7 mouse cellular contexts compared by ENCODE assay signal in genomic region chr13:59365460-59365859, GRCm38 (mm10).
DNase-seq lines count a peak whose midpoint lies in the region; ATAC-seq and TF ChIP-seq lines count a peak whose summit lies in the region.

No protein-coding gene starts in this region.

- CTCF ChIA-PET in Patski (lab: Charles Lee), result interaction anchor here (0.6 to 1.2 kb wide), 3 partner anchors 8 to 221 kb away, joined by 3 to 5 read pairs (median 3); no protein-coding TSS in a partner anchor

- TF ChIP-seq CTCF in Patski (IDR thresholded peaks at IDR 0.05), result peak; percentile 73

- POLR2A ChIA-PET in Patski (lab: Charles Lee), result no interaction called here

- DNase-seq in Patski (ENCODE audit: low read depth, low spot score), result no peak
- peak; percentile 92 for DNase-seq in brain, adult 2 months (ENCODE audit: low read depth, low spot score)
- peak; percentile 13 for DNase-seq in fibroblast of lung, adult 2 months (ENCODE audit: low read depth)
- DNase-seq in heart, postnatal 25 days (ENCODE audit: low spot score), result peak; percentile 16
- peak; percentile 81 to 98 for DNase-seq in layer of hippocampus, postnatal 25 days (ENCODE audit: extremely low spot score in 1 of 2, low spot score in 1 of 2)
- peak; percentile 2 to 7 for DNase-seq in spleen, postnatal 36 days (ENCODE audit: low spot score in 2 of 2)

- in situ Hi-C loops in Patski (cut with MboI; ENCODE audit: low pct_unique_long_range_greater_than_20kb), result loop anchor here (25.0 kb wide), 1 partner anchor 728 kb away; no protein-coding TSS in a partner anchor

- intact Hi-C loops in heart, postnatal 25 days (cut with DNase I), result loop anchor here (2.0 kb wide), 2 partner anchors 559 to 729 kb away; partner anchors contain the start of gene Ntrk2

- no peak for ATAC-seq in Patski
- ATAC-seq in megakaryocyte-erythroid progenitor cell, adult 5-6 weeks (replicated peaks; ENCODE audit: low FRiP score, low TSS enrichment, poor library complexity, severe bottlenecking), result peak; percentile 70; the same call in 1 of the 2 replicates

- peaks cover 10% of the 10 kb centered on the region for H3K27me3 ChIP-seq in Patski
